In genomic region chr17:27678924-27679813, GRCm38 (mm10) we compare ENCODE assay signal across 11 mouse cellular contexts. TPM values are rescaled to one million over a fixed set of nuclear protein-coding genes. Genes with fewer than 3 reads are reported as not detected.
A peak's percentile ranks its signal among the peaks of the same experiment; 100 is the strongest.
DNase-seq lines count a peak whose midpoint lies in the region; TF ChIP-seq lines count a peak whose summit lies in the region.
"Had no signal": no experiment of that assay in that cellular context is flagged by ENCODE, and none has a peak within 500 bp of the region (broad histone marks: within the 10 kb centered on the region; RNA-seq: fewer than 3 reads in every experiment).

No protein-coding gene starts in this region.

- H3K4me2 ChIP-seq in CH12.LX (ENCODE audit: insufficient read depth, low read depth, poor library complexity, severe bottlenecking), result no peak overlapping the region

- no peak for TF ChIP-seq EP300 in CH12.LX (IDR thresholded peaks at IDR 0.05; ENCODE audit: low read length)

- no peak overlapping the region for H3K9ac ChIP-seq in CH12.LX (ENCODE audit: insufficient read depth, low read depth)

- peaks cover 0 to 7% of the 10 kb centered on the region in 2 experiments for H3K36me3 ChIP-seq in CH12.LX (replicated peaks in 1 of 2; ENCODE audit: control insufficient read depth in 1 of 2, insufficient read depth in 1 of 2, low read length in 1 of 2)
- H3K36me3 ChIP-seq in forebrain, embryonic 10.5 days (replicated peaks), result no peaks in the 10 kb centered on the region

- H3K27ac ChIP-seq in CH12.LX (ENCODE audit: insufficient read depth, low read depth), result no peak overlapping the region
- peak overlapping the region; percentile 36; the same call in 1 of the 2 replicates for H3K27ac ChIP-seq in forebrain, embryonic 10.5 days

- no peak for TF ChIP-seq CTCF in CH12.LX (conservative IDR thresholded peaks at IDR 0.05 in 1 of 2, IDR thresholded peaks at IDR 0.05 in 1 of 2; ENCODE audit: low read depth in 2 of 2, low read length in 2 of 2)

- peaks cover 15 to 32% of the 10 kb centered on the region in 2 experiments for H3K4me1 ChIP-seq in CH12.LX (ENCODE audit: control insufficient read depth in 1 of 2, insufficient read depth in 2 of 2)
- H3K4me1 ChIP-seq in forebrain, embryonic 10.5 days, result peaks cover 29% of the 10 kb centered on the region

- H3K4me3 ChIP-seq in CH12.LX (replicated peaks in 1 of 3; ENCODE audit: low read depth in 2 of 3, low read length in 2 of 3, poor library complexity in 1 of 3), result no peak overlapping the region
- no peak overlapping the region for H3K4me3 ChIP-seq in forebrain, embryonic 10.5 days

- no peaks in the 10 kb centered on the region for H3K27me3 ChIP-seq in CH12.LX (replicated peaks)
- peaks cover 15% of the 10 kb centered on the region for H3K27me3 ChIP-seq in forebrain, embryonic 10.5 days (ENCODE audit: poor library complexity, severe bottlenecking)

- TF ChIP-seq RAD21 in CH12.LX (IDR thresholded peaks at IDR 0.05; ENCODE audit: low read depth, low read length), result no peak

- dilution Hi-C loops in CH12.LX (cut with MboI; ENCODE audit: extremely low pct_ligation_motif_present, extremely low pct_unique_long_range_greater_than_20kb, low sequenced_read_pairs), result no loop called here

- no peak for TF ChIP-seq POLR2A in CH12.LX (IDR thresholded peaks at IDR 0.05; ENCODE audit: low read depth, low read length)

- peak; percentile 18 for DNase-seq in kidney, adult 9 months
- no peak for DNase-seq in kidney, postnatal 14 days
- DNase-seq in CH12.LX (ENCODE audit: extremely low read depth), result peak; percentile 52
- DNase-seq in forebrain, embryonic 10.5 days (ENCODE audit: extremely low spot score, low spot score), result no peak
- DNase-seq in kidney, postnatal 4 days, result peak; percentile 22 to 51
- DNase-seq in urinary bladder, adult 2 months (ENCODE audit: low spot score), result no peak
- DNase-seq in spleen, postnatal 10 days (ENCODE audit: low spot score in 2 of 2), result no peak
- DNase-seq in thymus, postnatal 36 days, result no peak
- DNase-seq: gastrocnemius, postnatal 25 days had no signal

- in situ Hi-C loops in CH12.LX (cut with MboI; ENCODE audit: low pct_ligation_motif_present, low pct_unique_long_range_greater_than_20kb, low sequenced_read_pairs), result no loop called here

- peaks cover 3% of the 10 kb centered on the region for H3K9me3 ChIP-seq in CH12.LX (replicated peaks; ENCODE audit: low read length)
- no peaks in the 10 kb centered on the region for H3K9me3 ChIP-seq in forebrain, embryonic 10.5 days

- WGBS in forebrain, embryonic 10.5 days, result 56% methylated on average over 11 of the region's 11 CpGs

- no peaks in the 10 kb centered on the region for H3K79me2 ChIP-seq in CH12.LX (replicated peaks; ENCODE audit: control insufficient read depth, extremely low read depth, insufficient read depth, poor library complexity, severe bottlenecking)

TF ChIP-seq in CH12.LX, 34 proteins besides CTCF, POLR2A, EP300 and RAD21:
- TF ChIP-seq MEF2A (IDR thresholded peaks at IDR 0.05; ENCODE audit: borderline replicate concordance, low read depth, low read length) (no peak), SIN3A (IDR thresholded peaks at IDR 0.05; ENCODE audit: low read length) (no peak), GABPA (IDR thresholded peaks at IDR 0.05; ENCODE audit: insufficient replicate concordance, low read depth, low read length) (no peak), KAT2A (IDR thresholded peaks at IDR 0.05; ENCODE audit: insufficient replicate concordance, low read length) (no peak), BHLHE40 (IDR thresholded peaks at IDR 0.05; ENCODE audit: low read depth, low read length) (0 out of 2 replicates have a peak, but pooled peaks have one; percentile 11)

RNA-seq across cellular contexts. Expression of gene Pacsin1, which starts 23.9 kb away (rescaled TPM):
- total RNA-seq in CH12.LX (2012; rRNA removed), result 11.4 and 13.2 TPM in 2 replicates
- 1.9 and 2.3 TPM in 2 replicates for total RNA-seq in CH12.LX (2014; rRNA removed)
- 14.0 and 15.9 TPM in 2 replicates for polyA plus RNA-seq in CH12.LX (2012; ENCODE audit: insufficient read length, low read depth)
- polyA plus RNA-seq in forebrain, embryonic 10.5 days (2016; fragmentation: Nextera tagmentation; extraction: Ambion mirVana), result 4.3 TPM in 2 replicates
- polyA plus RNA-seq in urinary bladder, adult 2 months (2012; rRNA removed), result 0.67 and 0.96 TPM in 2 replicates

RNA-seq across cellular contexts. Expression of gene Rps10, which starts 42.7 kb away (rescaled TPM):
- total RNA-seq in CH12.LX (2012; rRNA removed), result 3,372 and 3,437 TPM in 2 replicates
- 2,694 and 3,351 TPM in 2 replicates for total RNA-seq in CH12.LX (2014; rRNA removed)
- 2,297 and 2,522 TPM in 2 replicates for polyA plus RNA-seq in CH12.LX (2012; ENCODE audit: insufficient read length, low read depth)
- 919 and 934 TPM in 2 replicates for polyA plus RNA-seq in forebrain, embryonic 10.5 days (2016; fragmentation: Nextera tagmentation; extraction: Ambion mirVana)
- polyA plus RNA-seq in urinary bladder, adult 2 months (2012; rRNA removed), result 1,256 and 1,277 TPM in 2 replicates

RNA-seq across cellular contexts. Expression of gene RPS10-NUDT3, which starts 44.1 kb away (rescaled TPM):
- total RNA-seq in CH12.LX (2012; rRNA removed) (not detected in 2 replicates), CH12.LX (2014; rRNA removed) (not detected in 2 replicates)
- polyA plus RNA-seq in CH12.LX (2012; ENCODE audit: insufficient read length, low read depth), result 30.3 and 54.1 TPM in 2 replicates
- polyA plus RNA-seq in forebrain, embryonic 10.5 days (2016; fragmentation: Nextera tagmentation; extraction: Ambion mirVana), result not detected in 2 replicates
- polyA plus RNA-seq in urinary bladder, adult 2 months (2012; rRNA removed), result 0.08 and 0.10 TPM in 2 replicates
- total RNA-seq: gastrocnemius, postnatal 25 days; left cerebral cortex, adult 18-20 months had no signal

RNA-seq across cellular contexts. Expression of gene Spdef, which starts 49.6 kb away (rescaled TPM):
- total RNA-seq in CH12.LX (2012; rRNA removed) (not detected in 2 replicates), CH12.LX (2014; rRNA removed) (not detected in 2 replicates)
- polyA plus RNA-seq in CH12.LX (2012; ENCODE audit: insufficient read length, low read depth), result not detected in 2 replicates
- polyA plus RNA-seq in forebrain, embryonic 10.5 days (2016; fragmentation: Nextera tagmentation; extraction: Ambion mirVana), result 0.31 TPM in 1 of 2 replicates, not detected in the other
- polyA plus RNA-seq in urinary bladder, adult 2 months (2012; rRNA removed), result 0.17 and 0.21 TPM in 2 replicates
- total RNA-seq: neutrophil, adult 5-6 weeks had no signal

RNA-seq across cellular contexts. Expression of gene Nudt3, which starts 55.9 kb away (rescaled TPM):
- total RNA-seq in CH12.LX (2012; rRNA removed) (69.2 and 81.9 TPM in 2 replicates), CH12.LX (2014; rRNA removed) (44.6 and 54.4 TPM in 2 replicates)
- polyA plus RNA-seq in CH12.LX (2012; ENCODE audit: insufficient read length, low read depth), result 58.3 and 64.5 TPM in 2 replicates
- 81.9 and 91.7 TPM in 2 replicates for polyA plus RNA-seq in forebrain, embryonic 10.5 days (2016; fragmentation: Nextera tagmentation; extraction: Ambion mirVana)
- polyA plus RNA-seq in urinary bladder, adult 2 months (2012; rRNA removed), result 112 and 116 TPM in 2 replicates

Comparison
In these comparisons a context has a peak if more than half of its experiments do, and no peak if none do; other contexts are left out.
1. DNase-seq: peak in kidney, adult 9 months (single experiment), CH12.LX (single experiment) and kidney, postnatal 4 days (2 of 2); none in kidney, postnatal 14 days (single experiment), forebrain, embryonic 10.5 days (single experiment), urinary bladder, adult 2 months (single experiment), spleen, postnatal 10 days (0 of 2) and thymus, postnatal 36 days (0 of 2).
2. RNA of gene RPS10-NUDT3, which starts 44.1 kb away (polyA plus RNA-seq): 30.3 to 54.1 TPM in CH12.LX; 0.08 to 0.10 TPM in urinary bladder, adult 2 months and not detected in forebrain, embryonic 10.5 days; every median in the first group is over 10 times any median in the second.